Mouse (Mus musculus) C2C12 (cell line): Measurements from ENCODE around the gene Foxo4.

Experiments
- CEBPB ChIP-seq: IDR thresholded peaks from one replicate; pipeline ENCODE4 v1.6.1; 2011; ENCODE audit warnings: low read depth, mild to moderate bottlenecking, control low read depth, moderate library complexity
- CTCF ChIP-seq: IDR thresholded peaks from one replicate; pipeline ENCODE4 v1.5.1; 2011; ENCODE audit not compliant: control insufficient read depth, insufficient read depth, insufficient read length
- FOSL1 ChIP-seq: IDR thresholded peaks from one replicate; pipeline ENCODE4 v1.8.0; 2011; ENCODE audit warnings: mild to moderate bottlenecking, low read length; ENCODE audit not compliant: poor library complexity, insufficient read depth, severe bottlenecking
- MAX ChIP-seq: IDR thresholded peaks from one replicate; pipeline ENCODE4 v1.6.1; 2011; ENCODE audit warnings: mild to moderate bottlenecking, control low read depth
- MYOD1 ChIP-seq: IDR thresholded peaks from one replicate; pipeline ENCODE4 v1.6.1; 2011; ENCODE audit warnings: low read depth; ENCODE audit not compliant: control insufficient read depth, insufficient read length
- MYOG ChIP-seq: IDR thresholded peaks from one replicate; pipeline ENCODE4 v1.6.1; 2011; ENCODE audit not compliant: control insufficient read depth, insufficient read length; ENCODE audit errors: extremely low read depth
- USF1 ChIP-seq: IDR thresholded peaks from one replicate; pipeline ENCODE4 v1.6.1; 2011; ENCODE audit warnings: low read depth, mild to moderate bottlenecking, control low read depth, moderate library complexity

GRCm38 (mm10) chrX:101222796-101223162 lies 31.5 kb upstream of the Foxo4 start:
- TF ChIP-seq CTCF: no peak
- TF ChIP-seq MYOD1: no peak
- TF ChIP-seq CEBPB: no peak
- TF ChIP-seq MYOG: no peak
- no peak for TF ChIP-seq MAX
- no peak for TF ChIP-seq USF1
- TF ChIP-seq FOSL1: no peak
